Mouse (Mus musculus) adrenal gland, adult 10 weeks (tissue): ENCODE measurements around the gene Spint1. TPM values are rescaled to one million over a fixed set of nuclear protein-coding genes. Genes with fewer than 3 reads are reported as not detected.

Experiments
- polyA plus RNA-seq: library from polyadenylated mRNA; stranded (reverse); fragments of 350-450 nt; fragmentation: Illumina TruSeq; extraction: RNeasy Lipid Tissue Mini Kit (QIAGEN cat#74804); gene quantifications from one replicate; pipeline ENCODE4 v1.2.3, GENCODE M21; 2014; ENCODE audit warnings: low read depth, low replicate concordance

The Spint1 gene
- 0.58 TPM for polyA plus RNA-seq

GRCm38 (mm10) chr2:119237210-119237870 is at the start of gene Spint1:
TSS of gene Spint1 (plus strand) at chr2:119237362.

GRCm38 (mm10) chr2:119208344-119209175 is 28.6 kb upstream of the Spint1 start, which contains the start of the genes Zfyve19 and Dnajc17:
TSS of gene Zfyve19 (plus strand) at chr2:119208617.
TSS of gene Dnajc17 (minus strand) at chr2:119208795.

GRCm38 (mm10) chr2:119229775-119230704 is 7.1 kb upstream of the Spint1 start, which contains the start of gene Ppp1r14d:
TSS of gene Ppp1r14d (minus strand) at chr2:119229906.

GRCm38 (mm10) chr2:119270643-119271331 is 33.6 kb downstream of the Spint1 start, which contains the start of gene Rhov:
TSS of gene Rhov (minus strand) at chr2:119271272.

GRCm38 (mm10) chr2:119288270-119288882 is 51.2 kb downstream of the Spint1 start, which contains the start of gene Vps18:
TSS of gene Vps18 (plus strand) at chr2:119288740.

Other genes with a start within 250 kb of the Spint1 start
- gene Ccdc32, start 208.0 kb upstream of the Spint1 start, polyA plus RNA-seq, result 16.0 TPM
- 4.3 TPM for gene Rpusd2, start 202.6 kb upstream of the Spint1 start, polyA plus RNA-seq
- 3.4 TPM for gene Knl1, start 190.2 kb upstream of the Spint1 start, polyA plus RNA-seq
- 2.2 TPM for gene Rad51, start 124.6 kb upstream of the Spint1 start, polyA plus RNA-seq
- 49.1 TPM for gene Rmdn3, start 80.3 kb upstream of the Spint1 start, polyA plus RNA-seq
- not detected for gene Gchfr, start 69.6 kb upstream of the Spint1 start, polyA plus RNA-seq
- not detected for gene Gm14137, start 62.9 kb upstream of the Spint1 start, polyA plus RNA-seq
- gene Zfyve19, start 28.7 kb upstream of the Spint1 start, polyA plus RNA-seq, result 4.3 TPM
- 1.7 TPM for gene Dnajc17, start 28.6 kb upstream of the Spint1 start, polyA plus RNA-seq
- gene Ppp1r14d, start 7.5 kb upstream of the Spint1 start, polyA plus RNA-seq, result not detected
- gene Rhov, start 33.9 kb downstream of the Spint1 start, polyA plus RNA-seq, result not detected
- 0.29 TPM for gene Vps18, start 51.4 kb downstream of the Spint1 start, polyA plus RNA-seq
- gene Dll4, start 88.4 kb downstream of the Spint1 start, polyA plus RNA-seq, result 0.58 TPM
- gene Chac1, start 113.9 kb downstream of the Spint1 start, polyA plus RNA-seq, result 0.93 TPM
- gene Ino80, start 240.3 kb downstream of the Spint1 start, polyA plus RNA-seq, result 26.5 TPM